Mouse (Mus musculus) CH12.LX (cell line): ENCODE results near the gene Gm10320.

ENCODE experiments used
- CHD2 ChIP-seq: IDR thresholded peaks from 2 replicates; pipeline ENCODE4 v1.6.1; 2011; ENCODE audit warnings: low read length, improper control_type of control experiment
- CTCF ChIP-seq, 2 experiments: IDR thresholded peaks in 1 of 2; conservative IDR thresholded peaks in 1 of 2; 2 replicates each; pipeline ENCODE4 v1.5.1; 2011 to 2012; ENCODE audit warnings: low read depth in 2 of 2, low read length in 2 of 2, improper control_type of control experiment in 1 of 2, inconsistent platforms in 1 of 2, mild to moderate bottlenecking in 1 of 2, moderate library complexity in 1 of 2
- E2F4 ChIP-seq: IDR thresholded peaks from 2 replicates; pipeline ENCODE4 v1.6.1; 2011; ENCODE audit warnings: low read depth, low read length, improper control_type of control experiment; ENCODE audit not compliant: insufficient replicate concordance
- ETS1 ChIP-seq: conservative IDR thresholded peaks from 2 replicates; pipeline ENCODE4 v1.6.1; 2012; ENCODE audit warnings: low read depth, mild to moderate bottlenecking, inconsistent platforms, low read length, improper control_type of control experiment, moderate library complexity
- MXI1 ChIP-seq: IDR thresholded peaks from 2 replicates; pipeline ENCODE4 v1.6.1; 2011; ENCODE audit warnings: mild to moderate bottlenecking, low read depth, low read length, improper control_type of control experiment
- MYC ChIP-seq: IDR thresholded peaks from 2 replicates; pipeline ENCODE4 v1.6.1; 2011; ENCODE audit warnings: low read depth, mild to moderate bottlenecking, improper control_type of control experiment, low read length
- NRF1 ChIP-seq: IDR thresholded peaks from 2 replicates; pipeline ENCODE4 v1.6.1; 2014; ENCODE audit warnings: low read depth, mild to moderate bottlenecking, inconsistent platforms, low read length, improper control_type of control experiment, moderate library complexity
- POLR2A ChIP-seq: IDR thresholded peaks from 2 replicates; pipeline ENCODE4 v1.6.1; 2011; ENCODE audit warnings: low read depth, mild to moderate bottlenecking, improper control_type of control experiment, low read length
- POLR2AphosphoS2 ChIP-seq: IDR thresholded peaks from 2 replicates; pipeline ENCODE4 v1.6.1; 2011; ENCODE audit warnings: low read depth, low read length, improper control_type of control experiment
- SMC3 ChIP-seq: IDR thresholded peaks from 2 replicates; pipeline ENCODE4 v1.6.1; 2011; ENCODE audit warnings: low read depth, low read length, improper control_type of control experiment
- USF2 ChIP-seq: conservative IDR thresholded peaks from 2 replicates; pipeline ENCODE4 v1.6.1; 2011; ENCODE audit warnings: low read depth, low read length, improper control_type of control experiment
- ZC3H11A ChIP-seq: IDR thresholded peaks from 2 replicates; pipeline ENCODE4 v1.6.1; 2012; ENCODE audit warnings: low read depth, mild to moderate bottlenecking, inconsistent platforms, low read length, improper control_type of control experiment
- ZMIZ1 ChIP-seq: IDR thresholded peaks from 2 replicates; pipeline ENCODE4 v1.6.1; 2012; ENCODE audit warnings: low read depth, mild to moderate bottlenecking, inconsistent platforms, low read length, improper control_type of control experiment
- ZNF384 ChIP-seq: IDR thresholded peaks from 2 replicates; pipeline ENCODE4 v1.6.1; 2012; ENCODE audit warnings: low read depth, low read length, improper control_type of control experiment, inconsistent platforms

- TF ChIP-seq USF2 = no peak
- TF ChIP-seq NRF1 = no peak
- no peak for TF ChIP-seq CTCF (conservative IDR thresholded peaks at IDR 0.05 in 1 of 2, IDR thresholded peaks at IDR 0.05 in 1 of 2; ENCODE audit: low read depth in 2 of 2, low read length in 2 of 2)
- TF ChIP-seq MYC = no peak
- no peak for TF ChIP-seq POLR2A
- TF ChIP-seq SMC3 = no peak
- no peak for TF ChIP-seq POLR2AphosphoS2
- no peak for TF ChIP-seq MXI1
- no peak for TF ChIP-seq CHD2
- no peak for TF ChIP-seq ZC3H11A
- TF ChIP-seq ZNF384 = no peak
- no peak for TF ChIP-seq E2F4
- TF ChIP-seq ETS1 = no peak
- TF ChIP-seq ZMIZ1 = no peak
These were observed 40.2 kb upstream of the Gm10320 start for GRCm38 (mm10) chr13:98531976-98532375.
